In the genomic region with DNA sequence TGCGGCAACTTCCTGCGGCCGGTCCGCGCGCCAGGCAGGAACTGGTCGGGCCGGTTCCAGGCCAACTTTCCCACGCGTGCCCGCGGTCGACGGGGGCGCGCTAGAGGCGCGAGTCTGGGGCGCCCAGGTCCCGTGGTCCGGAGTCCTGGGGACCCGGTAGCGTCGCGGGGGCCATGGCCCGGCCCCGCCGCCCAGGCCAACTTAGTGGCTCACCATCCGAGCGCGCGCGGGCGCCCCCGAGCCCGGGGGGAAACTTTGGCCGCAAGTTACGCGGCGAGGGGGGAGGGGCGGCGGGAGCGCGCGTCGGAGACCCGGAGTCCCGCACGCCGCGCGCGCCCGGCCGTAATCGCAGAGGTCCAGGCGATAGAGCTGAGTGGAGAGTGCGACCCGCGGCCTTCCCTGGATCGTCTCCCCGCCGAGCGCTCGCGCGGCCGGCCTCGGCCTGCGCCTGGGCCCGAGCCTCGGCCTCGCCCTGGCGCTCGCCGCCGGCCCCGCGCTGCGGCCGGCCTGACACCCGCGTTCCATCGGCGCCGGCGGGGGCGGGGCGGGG, we compare ENCODE assay signal across 8 mouse cellular contexts. TPM values are rescaled to one million over a fixed set of nuclear protein-coding genes. Genes with fewer than 3 reads are reported as not detected.
A peak's percentile ranks its signal among the peaks of the same experiment; 100 is the strongest.
DNase-seq lines count a peak whose midpoint lies in the region; ATAC-seq lines count a peak whose summit lies in the region.

Gene Nr2f6 (minus strand): TSS at position 540 of the 550 bp plus-strand sequence.

- peak within 1 kb of the TSS; percentile 79 for H3K9ac ChIP-seq in embryonic facial prominence, embryonic 14.5 days (ENCODE audit: low read depth, low read length)
- H3K9ac ChIP-seq in heart, embryonic 15.5 days = peak within 1 kb of the TSS; percentile 86
- H3K9ac ChIP-seq in liver, embryonic 16.5 days (ENCODE audit: low read depth, low read length) = peak within 1 kb of the TSS; percentile 70
- peak within 1 kb of the TSS; percentile 84 for H3K9ac ChIP-seq in neural tube, embryonic 12.5 days

- H3K27me3 ChIP-seq in embryonic facial prominence, embryonic 14.5 days (replicated peaks; ENCODE audit: control insufficient read depth, insufficient read depth, low read length) = no peaks in the 10 kb centered on the region
- no peaks in the 10 kb centered on the region for H3K27me3 ChIP-seq in heart, embryonic 15.5 days
- peaks cover 53% of the 10 kb centered on the region for H3K27me3 ChIP-seq in liver, embryonic 16.5 days (ENCODE audit: control insufficient read depth, insufficient read depth, low read depth, low read length)
- H3K27me3 ChIP-seq in neural tube, embryonic 12.5 days (replicated peaks) = no peaks in the 10 kb centered on the region; the same call in 1 of the 2 replicates

- ATAC-seq in embryonic facial prominence, embryonic 14.5 days (ENCODE audit: low read depth) = peak; percentile 44
- peak; percentile 51 for ATAC-seq in heart, embryonic 15.5 days (replicated peaks; ENCODE audit: insufficient number of reproducible peaks, insufficient read depth, low FRiP score, low read depth)
- ATAC-seq in liver, embryonic 16.5 days (ENCODE audit: low read depth) = peak; percentile 5; the same call in 1 of the 2 replicates
- peak; percentile 35; the same call in 1 of the 2 replicates for ATAC-seq in neural tube, embryonic 12.5 days (ENCODE audit: low FRiP score, low read depth)

- peak within 1 kb of the TSS; percentile 99 for H3K4me2 ChIP-seq in embryonic facial prominence, embryonic 14.5 days (ENCODE audit: low read depth, low read length)
- H3K4me2 ChIP-seq in heart, embryonic 15.5 days = peak within 1 kb of the TSS; percentile 97
- peak within 1 kb of the TSS; percentile 73 for H3K4me2 ChIP-seq in liver, embryonic 16.5 days (ENCODE audit: low read depth, low read length)
- peak within 1 kb of the TSS; percentile 99 for H3K4me2 ChIP-seq in neural tube, embryonic 12.5 days (replicated peaks)

- 0% methylated on average over 20 of the region's 89 CpGs for WGBS in embryonic facial prominence, embryonic 14.5 days
- under 1% methylated on average over 44 of the region's 89 CpGs for WGBS in heart, embryonic 15.5 days
- WGBS in liver, embryonic 16.5 days (ENCODE audit: insufficient replicate concordance) = under 1% methylated on average over 71 of the region's 89 CpGs
- WGBS in neural tube, embryonic 12.5 days = under 1% methylated on average over 75 of the region's 89 CpGs

- DNase-seq in 3T3-L1 (ENCODE audit: low read depth, low spot score) = peak; percentile 50
- DNase-seq in adrenal gland, adult (ENCODE audit: inconsistent age in 2 of 2, low spot score in 1 of 2) = peak; percentile 82 to 96
- DNase-seq in embryonic facial prominence, embryonic 14.5 days (ENCODE audit: low spot score) = peak; percentile 75
- peak; percentile 75 to 90 for DNase-seq in kidney, postnatal 25 days
- peak; percentile 81 for DNase-seq in urinary bladder, postnatal 25 days (ENCODE audit: low spot score)

- no peaks in the 10 kb centered on the region for H3K9me3 ChIP-seq in embryonic facial prominence, embryonic 14.5 days (ENCODE audit: control insufficient read depth, low read length)
- H3K9me3 ChIP-seq in heart, embryonic 15.5 days (replicated peaks) = no peaks in the 10 kb centered on the region
- H3K9me3 ChIP-seq in liver, embryonic 16.5 days (replicated peaks; ENCODE audit: control insufficient read depth, low read length) = no peaks in the 10 kb centered on the region
- no peaks in the 10 kb centered on the region for H3K9me3 ChIP-seq in neural tube, embryonic 12.5 days

- peak within 1 kb of the TSS; percentile 77 for H3K4me3 ChIP-seq in embryonic facial prominence, embryonic 14.5 days (ENCODE audit: low read depth, low read length)
- peak within 1 kb of the TSS; percentile 81 for H3K4me3 ChIP-seq in heart, embryonic 15.5 days
- peak within 1 kb of the TSS; percentile 70 for H3K4me3 ChIP-seq in liver, embryonic 16.5 days (ENCODE audit: low read depth, low read length)
- peak within 1 kb of the TSS; percentile 81 for H3K4me3 ChIP-seq in neural tube, embryonic 12.5 days

- peak within 1 kb of the TSS; percentile 88 for H3K27ac ChIP-seq in embryonic facial prominence, embryonic 14.5 days (replicated peaks; ENCODE audit: low read depth, low read length)
- H3K27ac ChIP-seq in heart, embryonic 15.5 days = peak within 1 kb of the TSS; percentile 93
- peak within 1 kb of the TSS; percentile 85 for H3K27ac ChIP-seq in liver, embryonic 16.5 days (ENCODE audit: low read length)
- peak within 1 kb of the TSS; percentile 93 for H3K27ac ChIP-seq in neural tube, embryonic 12.5 days

- peaks cover 14% of the 10 kb centered on the region for H3K36me3 ChIP-seq in embryonic facial prominence, embryonic 14.5 days (ENCODE audit: control insufficient read depth, insufficient read depth, low read length)
- peaks cover 16% of the 10 kb centered on the region; the same call in 1 of the 2 replicates for H3K36me3 ChIP-seq in heart, embryonic 15.5 days
- no peaks in the 10 kb centered on the region; the same call in 1 of the 2 replicates for H3K36me3 ChIP-seq in liver, embryonic 16.5 days (ENCODE audit: control insufficient read depth, insufficient read depth)
- peaks cover 8% of the 10 kb centered on the region for H3K36me3 ChIP-seq in neural tube, embryonic 12.5 days

- peaks cover 27% of the 10 kb centered on the region for H3K4me1 ChIP-seq in embryonic facial prominence, embryonic 14.5 days (ENCODE audit: control insufficient read depth, insufficient read depth, low read length)
- H3K4me1 ChIP-seq in heart, embryonic 15.5 days (replicated peaks) = peaks cover 44% of the 10 kb centered on the region
- H3K4me1 ChIP-seq in liver, embryonic 16.5 days (ENCODE audit: control insufficient read depth, low read depth, low read length) = peaks cover 16% of the 10 kb centered on the region
- peaks cover 44% of the 10 kb centered on the region for H3K4me1 ChIP-seq in neural tube, embryonic 12.5 days

RNA-seq across cellular contexts. Expression of gene Nr2f6, which starts in this region (rescaled TPM):
- 57.2 and 61.9 TPM in 2 replicates for polyA plus RNA-seq in embryonic facial prominence, embryonic 14.5 days (2014; fragmentation: Nextera tagmentation; extraction: Ambion mirVana)
- 43.4 and 51.5 TPM in 2 replicates for polyA plus RNA-seq in heart, embryonic 15.5 days (2015; fragmentation: Nextera tagmentation; extraction: Ambion mirVana)
- 13.9 and 17.2 TPM in 2 replicates for polyA plus RNA-seq in liver, embryonic 16.5 days (2015; fragmentation: Nextera tagmentation; extraction: Ambion mirVana)
- 61.5 and 67.0 TPM in 2 replicates for polyA plus RNA-seq in neural tube, embryonic 12.5 days (2016; fragmentation: Nextera tagmentation; extraction: Ambion mirVana)

Comparison
In these comparisons a context has a peak if more than half of its experiments do, and no peak if none do; other contexts are left out.
1. Peak in every context shown above with its lines: DNase-seq, ATAC-seq, H3K4me3 ChIP-seq and H3K27ac ChIP-seq.